Mouse (Mus musculus): Measurements from ENCODE around the gene Matn4.

The Matn4 gene

GRCm38 (mm10) chr2:164435216-164436090 lies 30.5 kb upstream of the Matn4 start:
- no peak for DNase-seq (ENCODE audit: low spot score)

DNA sequence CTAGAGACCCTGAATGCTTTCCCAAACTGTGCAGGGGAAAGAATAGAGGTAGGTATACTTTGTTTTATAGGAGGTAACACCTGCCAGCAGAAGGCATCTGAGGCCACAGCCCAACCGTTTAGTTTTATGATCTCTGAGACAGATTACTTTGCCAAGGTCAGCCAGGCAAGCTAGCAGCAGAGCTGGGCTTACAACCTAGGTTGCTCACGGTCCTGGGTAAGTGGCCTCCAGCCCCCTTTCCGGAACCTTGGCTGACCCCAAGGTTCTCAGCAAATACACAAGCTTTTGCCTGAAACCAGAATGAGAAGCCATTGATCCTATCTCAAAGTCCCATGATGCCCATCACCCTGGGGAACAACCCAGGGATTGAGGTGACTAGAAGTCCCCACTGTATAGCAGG lies 29.7 kb upstream of the Matn4 start:
- no peak for DNase-seq (ENCODE audit: low spot score)

GRCm38 (mm10) chr2:164433278-164433895 lies 28.4 kb upstream of the Matn4 start:
- no peak for DNase-seq (ENCODE audit: low spot score)

- peak; percentile 52 for DNase-seq (ENCODE audit: low spot score)
These were observed 27.7 kb upstream of the Matn4 start for GRCm38 (mm10) chr2:164432541-164433191.

- DNase-seq (ENCODE audit: low spot score) = no peak
These were observed 26.9 kb upstream of the Matn4 start for GRCm38 (mm10) chr2:164431676-164432465.

- no peak for DNase-seq (ENCODE audit: low spot score)
These were observed 25.7 kb upstream of the Matn4 start for GRCm38 (mm10) chr2:164430697-164431096.

DNA sequence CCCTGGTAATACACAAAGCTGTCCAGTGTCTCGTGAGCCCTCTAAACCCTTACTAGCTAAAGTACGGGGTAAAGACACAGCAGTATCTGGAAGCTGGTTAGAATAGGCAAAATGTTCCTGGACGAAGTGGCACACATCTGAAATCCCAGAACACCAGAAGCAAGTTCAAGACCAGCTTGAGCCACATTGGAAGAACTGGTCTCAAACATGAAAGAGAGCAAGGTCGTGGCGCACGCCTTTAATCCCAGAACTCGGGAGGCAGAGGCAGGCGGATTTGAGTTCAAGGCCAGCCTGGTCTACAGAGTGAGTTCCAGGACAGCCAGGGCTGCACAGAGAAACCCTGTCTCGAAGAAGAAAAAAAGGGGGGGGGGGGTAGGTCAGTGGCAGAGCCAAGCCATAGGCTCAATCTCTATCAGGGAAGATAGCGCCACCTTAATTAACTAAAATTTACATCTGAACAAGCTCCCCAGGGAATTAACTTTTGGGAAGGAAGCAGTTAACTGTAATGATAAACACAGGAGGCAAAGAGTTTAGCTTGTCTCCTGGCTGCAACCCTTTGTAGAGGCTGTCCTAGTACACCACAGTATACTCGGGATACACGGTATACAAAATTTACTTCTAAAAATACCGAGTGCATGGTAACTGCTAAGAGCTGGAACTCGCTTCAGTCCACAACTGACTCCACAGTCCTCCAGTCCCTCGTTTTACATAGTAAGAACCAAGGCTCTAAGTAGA lies 25.1 kb upstream of the Matn4 start:
- DNase-seq (ENCODE audit: low spot score) = no peak

GRCm38 (mm10) chr2:164428451-164428850 lies 23.5 kb upstream of the Matn4 start:
- DNase-seq (ENCODE audit: low spot score) = no peak

DNA sequence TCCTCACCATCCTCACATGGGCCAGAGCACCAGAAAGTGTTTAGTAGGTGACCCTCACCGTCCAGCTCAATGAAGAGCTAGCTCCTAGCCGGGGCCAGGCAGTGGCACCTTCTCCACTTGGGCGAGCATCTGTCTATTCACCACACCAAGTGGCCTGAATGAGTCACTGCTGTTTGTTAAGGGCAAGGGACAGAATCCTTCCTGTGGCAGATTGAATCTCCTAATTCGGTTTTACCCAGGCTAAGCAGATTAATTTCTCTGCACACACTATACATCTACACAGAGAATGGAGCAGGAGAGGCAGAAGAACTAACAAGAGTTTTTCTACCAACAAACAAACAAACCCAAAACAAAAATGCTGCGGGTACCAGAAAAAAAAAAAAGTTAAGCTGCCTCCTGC lies 22.0 kb upstream of the Matn4 start:
- DNase-seq (ENCODE audit: low spot score) = no peak

GRCm38 (mm10) chr2:164426121-164426520 lies 21.2 kb upstream of the Matn4 start:
- no peak for DNase-seq (ENCODE audit: low spot score)

DNA sequence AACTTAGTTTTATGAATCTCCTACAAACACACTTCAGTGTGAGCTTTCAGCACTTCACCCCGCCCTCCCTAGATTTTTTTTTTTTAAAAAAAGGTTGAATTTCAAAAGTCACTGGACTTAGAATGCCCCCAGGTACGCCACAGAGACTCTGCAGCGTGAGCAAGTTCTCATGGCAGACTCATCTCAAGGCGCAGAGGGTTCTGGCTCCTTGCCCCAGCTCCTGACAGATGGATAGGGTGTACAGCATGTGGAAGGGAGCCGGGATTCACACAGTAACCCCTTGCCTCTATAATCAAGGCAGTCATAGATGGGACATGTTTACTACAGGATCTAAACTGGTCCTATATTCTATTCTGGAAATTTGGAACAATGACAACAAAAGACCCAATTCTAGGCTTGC lies 20.4 kb upstream of the Matn4 start:
- DNase-seq (ENCODE audit: low spot score) = no peak

- DNase-seq (ENCODE audit: low spot score) = no peak
These were observed 19.4 kb upstream of the Matn4 start for GRCm38 (mm10) chr2:164424406-164424805.

DNA sequence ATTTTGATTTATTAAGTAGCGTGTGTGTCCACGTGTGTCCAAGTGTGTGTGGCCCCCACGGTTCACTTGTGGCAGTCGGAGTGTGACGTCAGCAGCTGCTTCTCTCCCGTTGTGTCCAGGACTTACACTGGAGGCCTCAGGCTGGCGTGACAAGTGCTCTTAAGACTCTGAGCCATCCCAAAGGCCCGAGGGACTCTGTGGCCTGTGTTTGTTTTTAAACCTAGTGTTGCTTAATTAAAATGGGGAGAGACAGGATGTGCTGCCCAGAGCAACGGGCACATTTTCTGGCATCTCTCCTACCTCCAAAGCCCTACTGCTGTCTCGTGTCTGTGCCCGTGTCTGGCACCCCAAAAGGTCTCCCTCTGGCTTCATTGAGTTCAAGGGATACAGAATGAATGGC lies 18.5 kb upstream of the Matn4 start:
- no peak for DNase-seq (ENCODE audit: low spot score)

DNA sequence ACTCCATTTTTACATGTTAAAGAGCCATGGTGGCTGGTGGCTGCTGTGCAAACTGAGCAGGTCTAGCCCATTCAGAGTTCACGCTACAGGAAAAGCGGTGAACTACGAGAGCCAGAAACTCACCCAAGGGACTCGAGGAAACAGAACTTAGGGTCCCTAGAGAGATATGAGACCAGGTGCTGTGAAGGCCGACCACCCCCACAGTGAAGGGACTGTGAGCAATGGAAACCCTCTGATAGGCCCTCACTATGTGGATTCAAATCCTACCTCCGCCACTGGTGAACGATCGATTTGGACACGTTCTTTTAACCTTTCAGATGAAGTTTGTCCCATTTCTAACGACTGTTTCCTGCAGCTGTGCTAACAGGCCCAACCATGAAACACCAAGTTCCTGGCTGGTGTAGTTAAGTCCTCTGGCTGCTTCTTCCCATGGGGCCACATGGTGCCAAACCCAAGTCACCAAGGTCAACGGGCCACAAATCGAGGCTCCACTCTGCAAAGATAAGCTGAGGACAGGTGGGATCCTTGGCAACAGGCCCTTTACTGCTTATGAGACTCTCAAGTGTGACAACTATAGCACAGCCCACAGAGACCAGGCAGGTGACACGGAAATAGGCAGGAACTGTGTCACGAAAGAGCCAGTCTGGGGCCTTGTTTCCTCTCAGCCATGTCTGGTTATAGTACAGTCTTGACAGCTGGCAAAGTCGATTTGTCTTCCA lies 17.9 kb upstream of the Matn4 start:
- no peak for DNase-seq (ENCODE audit: low spot score)

DNA sequence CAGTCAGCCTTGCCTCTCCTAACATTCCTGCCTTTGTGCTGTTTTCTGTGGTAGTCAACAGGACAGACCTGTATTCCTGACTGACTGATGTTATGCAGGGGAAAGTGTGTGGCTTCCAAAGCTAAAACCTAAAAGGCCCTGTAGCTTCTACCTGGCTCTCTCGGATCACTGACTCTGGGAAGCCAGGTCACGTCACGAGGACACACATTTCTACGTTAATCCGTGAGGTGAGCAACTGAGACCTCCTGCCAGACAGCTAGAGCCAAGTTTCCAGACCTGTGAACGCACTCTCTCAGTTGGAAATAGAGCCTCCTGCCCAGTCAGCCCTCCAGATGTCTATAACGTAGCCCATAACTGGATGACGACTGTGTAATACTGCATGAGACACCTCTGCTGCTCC lies 17.0 kb upstream of the Matn4 start:
- no peak for DNase-seq (ENCODE audit: low spot score)

GRCm38 (mm10) chr2:164421306-164421705 lies 16.3 kb upstream of the Matn4 start:
- no peak for DNase-seq (ENCODE audit: low spot score)

DNA sequence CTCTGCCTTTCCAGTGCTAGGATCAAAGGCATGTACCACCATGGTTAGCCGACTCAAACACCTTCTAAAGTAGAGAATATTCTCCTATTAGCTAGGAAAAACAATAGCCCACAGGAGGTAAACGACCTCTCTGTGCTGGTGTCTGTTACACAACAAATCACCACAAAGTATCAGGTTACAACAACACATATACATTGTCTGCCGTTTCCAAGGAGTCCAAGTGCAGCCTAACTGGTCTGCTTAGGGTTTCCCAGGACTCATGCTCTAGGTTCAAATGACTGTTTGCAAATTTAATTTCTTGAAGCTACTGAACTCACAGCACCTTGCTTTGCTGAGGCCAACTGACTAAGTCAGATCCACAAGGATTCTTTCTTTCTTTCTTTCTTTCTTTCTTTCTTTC lies 14.5 kb upstream of the Matn4 start:
- no peak for DNase-seq (ENCODE audit: low spot score)

- DNase-seq (ENCODE audit: low spot score) = no peak
These were observed 13.4 kb upstream of the Matn4 start for GRCm38 (mm10) chr2:164418308-164418875.

DNA sequence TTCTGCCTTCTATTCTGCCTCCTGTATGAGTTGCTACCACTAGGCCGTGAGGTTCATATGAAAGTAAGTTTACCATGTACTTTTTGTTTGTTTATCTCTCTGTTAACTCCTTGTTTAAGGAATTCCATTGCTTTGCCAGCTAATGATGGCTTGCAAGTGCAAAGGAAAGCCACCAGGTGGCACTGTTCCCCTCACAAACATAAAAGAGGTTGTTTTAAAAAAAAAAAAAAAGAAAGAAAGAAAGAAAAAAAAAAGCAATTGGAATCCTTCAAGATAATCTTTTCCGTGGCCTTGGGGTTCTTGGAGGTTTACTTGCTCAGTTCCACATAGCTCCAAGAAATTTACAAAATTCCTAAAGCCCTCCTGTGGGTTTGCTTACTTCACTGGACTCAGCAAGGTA lies 12.2 kb upstream of the Matn4 start:
- no peak for DNase-seq (ENCODE audit: low spot score)

- no peak for DNase-seq (ENCODE audit: low spot score)
These were observed 9.6 kb upstream of the Matn4 start for GRCm38 (mm10) chr2:164414581-164414980.

GRCm38 (mm10) chr2:164414167-164414566 lies 9.2 kb upstream of the Matn4 start:
- DNase-seq (ENCODE audit: low spot score) = no peak

All from ovary, postnatal 36 days (tissue).